Mouse (Mus musculus) lung, postnatal 36 days (tissue): Measurements from ENCODE around the gene Hoxa10.

Source experiments
- DNase-seq: peaks from one replicate; pipeline ENCODE4 v3.0.0; 2022; ENCODE audit warnings: mixed read lengths

Hoxa10 gene

DNA sequence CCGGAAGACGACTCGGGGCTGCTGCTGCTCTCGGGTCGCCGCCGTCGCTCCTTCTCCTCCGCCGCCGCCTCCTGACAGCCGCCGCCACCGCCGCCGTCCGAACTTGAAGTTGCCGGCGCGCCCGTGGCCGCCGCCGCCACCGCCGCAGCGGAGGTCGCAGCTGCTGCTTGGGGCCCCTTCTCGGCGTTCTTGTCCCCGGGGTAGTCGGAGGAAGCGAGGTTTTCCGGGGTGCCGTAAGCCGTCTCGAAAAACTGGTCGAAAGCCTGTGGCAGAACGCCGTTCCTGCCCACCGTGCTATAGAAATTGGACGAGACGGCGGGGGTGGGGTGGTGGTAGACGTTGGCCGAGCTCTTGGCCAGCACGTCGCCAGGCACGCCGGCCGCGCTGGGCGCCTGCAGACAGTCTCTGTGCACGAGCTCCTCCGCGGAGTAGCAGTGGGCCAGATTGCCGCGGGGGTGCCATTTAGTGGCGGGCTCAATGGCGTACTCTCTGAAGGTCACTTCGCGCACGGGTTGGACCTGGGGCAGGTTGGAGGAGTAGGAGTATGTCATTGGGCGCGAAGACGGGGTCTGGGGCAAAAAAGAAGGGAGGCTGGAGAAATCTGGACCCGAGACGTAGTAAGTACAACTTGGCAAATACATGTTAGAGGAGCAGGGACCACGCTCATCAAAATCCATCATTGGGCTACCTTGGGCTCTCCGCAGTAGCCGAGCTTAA is 4.5 kb upstream of the Hoxa10 start:
- no peak for DNase-seq

DNA sequence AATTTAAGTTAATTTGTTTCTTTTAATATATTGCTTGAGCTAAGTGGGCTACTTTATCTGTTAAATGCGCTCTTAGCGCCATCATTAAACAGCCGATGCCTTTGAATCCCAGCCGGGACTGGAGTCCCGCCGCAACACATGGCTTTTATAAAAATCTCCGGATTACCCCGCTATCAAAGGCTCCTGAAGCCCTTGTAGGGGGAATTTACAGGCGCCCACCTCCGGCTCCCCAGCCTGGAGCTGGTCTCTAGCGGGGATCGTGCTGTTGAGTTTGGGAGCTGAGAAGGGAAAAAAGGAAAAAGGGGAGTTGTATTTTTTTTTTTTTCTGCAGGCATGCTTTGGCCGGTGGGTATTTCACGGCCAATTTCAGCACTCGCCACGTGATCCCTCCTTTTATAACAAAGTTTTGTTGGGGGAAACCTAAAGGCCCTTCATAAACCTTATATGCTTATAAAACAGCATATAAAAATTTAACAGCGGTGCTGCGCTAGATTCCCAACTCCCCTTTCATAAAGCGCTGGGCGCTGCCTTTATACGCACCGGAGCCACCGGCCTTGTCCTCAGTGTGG is 3.9 kb upstream of the Hoxa10 start:
- no peak for DNase-seq

DNA sequence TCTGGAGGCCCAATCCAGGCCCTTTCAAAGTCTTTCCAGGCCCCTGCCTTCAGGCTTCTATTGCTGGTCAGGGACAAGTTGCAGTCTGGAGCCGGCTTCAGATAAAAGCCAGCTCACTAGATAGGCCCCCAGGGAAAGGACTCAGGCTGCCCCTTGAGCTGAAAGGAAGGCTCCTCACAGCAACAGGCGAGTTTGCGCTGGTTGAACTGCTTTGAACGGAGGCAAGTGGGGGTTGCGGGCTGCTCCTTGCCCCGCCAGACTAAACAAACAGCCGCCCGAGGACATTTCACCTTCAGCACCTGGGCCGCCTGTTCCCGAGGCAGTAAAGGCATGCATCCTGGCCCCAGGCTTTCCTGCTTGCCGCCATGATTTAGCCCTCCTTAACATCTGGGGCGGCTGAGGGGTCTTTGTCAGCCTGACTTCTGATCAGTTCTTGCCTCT is 3.0 kb upstream of the Hoxa10 start:
- DNase-seq, result no peak

DNA sequence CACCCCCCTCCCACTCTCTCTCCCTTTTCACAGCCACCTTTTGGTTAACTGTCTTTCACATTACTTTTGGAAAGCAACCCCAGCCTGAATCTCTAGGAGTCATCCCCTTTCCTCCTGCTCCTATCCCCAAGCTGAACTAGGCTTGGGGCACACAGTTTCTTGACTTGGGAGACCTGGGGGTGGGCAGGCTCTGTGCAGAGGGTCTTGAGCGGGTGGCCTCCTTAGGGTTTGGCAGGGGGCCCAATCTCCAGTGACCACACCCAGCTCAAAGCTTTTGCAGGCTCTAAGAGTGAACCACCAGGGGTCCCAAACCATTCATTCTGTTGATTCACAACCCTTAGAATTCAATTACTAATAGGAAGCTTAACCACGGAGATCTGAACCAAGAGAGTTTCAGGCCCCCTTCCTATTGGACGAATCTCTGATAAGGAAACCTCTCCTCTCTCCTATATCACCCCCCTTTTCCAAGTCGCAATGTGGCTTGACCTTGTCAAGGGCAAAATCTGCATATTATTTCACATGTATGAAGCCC is 2.2 kb upstream of the Hoxa10 start:
- no peak for DNase-seq

DNA sequence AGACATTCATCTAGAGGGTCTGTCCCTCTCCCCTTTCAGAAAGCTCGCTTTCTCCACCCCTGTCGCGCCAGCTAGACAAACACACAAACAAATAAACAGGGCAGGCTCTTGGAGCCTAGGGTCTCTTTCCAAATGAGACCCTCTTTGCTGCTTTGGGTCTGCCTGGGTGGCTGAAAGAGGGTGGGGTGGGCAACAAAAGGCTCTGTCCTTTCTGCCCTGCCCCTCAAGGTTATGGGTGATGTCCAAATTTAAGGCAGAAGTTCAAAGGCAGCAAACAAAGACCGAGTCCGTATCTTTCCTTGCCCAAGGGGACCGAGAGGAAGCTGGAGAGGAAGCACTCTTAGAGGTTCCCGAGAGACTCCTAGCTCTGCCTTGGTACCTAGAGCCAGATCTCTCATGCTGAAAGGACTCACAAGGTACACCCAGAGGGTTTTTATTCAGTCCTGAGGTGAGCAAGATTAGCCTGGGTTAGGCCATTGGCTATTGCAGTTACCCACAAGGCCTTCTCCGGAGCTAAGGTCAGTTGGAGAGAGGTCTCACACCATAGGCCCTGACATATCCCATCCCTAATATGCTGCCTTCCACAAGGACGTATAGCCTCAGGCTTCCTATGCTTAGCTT is 457 bp upstream of the Hoxa10 start:
- no peak for DNase-seq

DNA sequence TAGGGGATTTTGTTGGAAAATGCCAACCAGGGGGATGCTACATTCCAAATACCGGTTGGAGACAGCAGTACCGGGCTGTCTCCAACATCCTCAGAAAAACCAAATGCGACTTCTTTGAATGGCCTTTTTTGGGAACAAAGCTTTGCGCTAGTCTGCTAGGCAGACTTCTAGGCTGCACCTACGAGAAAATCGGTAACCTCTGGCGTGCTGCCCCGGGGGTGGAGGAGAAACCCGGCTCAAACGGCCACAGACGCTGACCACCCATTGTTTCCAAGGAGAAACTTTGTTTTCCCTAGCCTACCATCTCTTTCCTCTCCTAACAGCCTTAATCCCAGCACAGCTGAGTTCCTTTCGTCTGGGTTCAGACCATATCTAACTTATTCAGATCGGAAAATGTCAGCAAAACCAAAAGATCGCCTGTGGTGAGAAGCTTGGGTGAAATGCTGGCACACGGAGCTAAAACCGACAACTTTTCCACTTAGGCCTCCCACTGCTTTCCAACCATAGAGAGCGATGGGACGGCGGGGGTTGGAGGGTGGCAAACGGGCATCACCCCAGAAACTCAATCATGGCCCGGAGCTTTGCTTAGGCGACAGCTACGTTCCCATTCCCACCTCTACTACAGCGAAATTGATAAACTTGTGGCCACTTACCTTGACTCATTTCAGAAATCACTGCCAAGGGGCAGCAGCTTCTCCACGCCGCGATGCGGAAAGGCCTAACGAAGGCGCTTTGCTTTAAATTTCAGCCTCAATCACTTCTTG is 847 bp downstream of the Hoxa10 start:
- DNase-seq, result no peak

DNA sequence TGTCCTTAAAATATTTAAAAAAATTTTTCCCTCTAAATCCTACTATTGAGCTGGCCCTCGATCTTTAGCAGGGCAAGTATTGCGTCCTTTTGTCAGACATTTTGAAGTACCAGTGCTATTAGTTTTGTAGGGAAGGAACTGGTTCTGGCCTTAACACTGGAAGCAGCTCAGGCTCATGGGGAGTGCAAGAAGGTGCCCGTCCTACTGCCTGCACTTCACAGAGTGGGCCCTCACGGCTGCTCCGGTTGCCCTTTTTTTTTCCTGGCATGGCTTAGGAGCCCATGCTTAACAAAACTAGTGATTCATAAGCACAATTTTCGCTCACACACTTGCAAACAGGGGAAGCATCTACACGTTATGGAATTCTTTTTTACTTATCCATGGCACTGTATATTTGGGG is 1.7 kb downstream of the Hoxa10 start:
- no peak for DNase-seq

DNA sequence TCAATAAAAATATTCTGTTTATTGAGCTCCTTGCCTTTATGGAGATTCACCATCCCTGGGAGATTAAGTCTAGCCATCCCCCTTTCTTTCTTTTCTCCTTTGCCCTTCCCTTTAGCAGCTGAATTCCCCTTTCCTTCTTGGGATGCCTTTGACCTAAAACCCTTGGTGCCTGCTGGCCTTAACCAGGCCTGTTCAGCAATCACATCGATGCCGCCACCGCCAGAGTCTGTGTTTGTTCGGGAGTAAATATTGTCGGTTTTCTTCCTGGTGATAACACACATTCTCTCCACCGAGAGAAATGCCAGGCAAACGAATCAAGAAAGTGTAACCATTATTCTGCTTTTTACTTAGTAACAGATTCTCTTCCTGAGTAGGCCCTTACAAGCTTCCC is 2.5 kb downstream of the Hoxa10 start:
- no peak for DNase-seq

DNA sequence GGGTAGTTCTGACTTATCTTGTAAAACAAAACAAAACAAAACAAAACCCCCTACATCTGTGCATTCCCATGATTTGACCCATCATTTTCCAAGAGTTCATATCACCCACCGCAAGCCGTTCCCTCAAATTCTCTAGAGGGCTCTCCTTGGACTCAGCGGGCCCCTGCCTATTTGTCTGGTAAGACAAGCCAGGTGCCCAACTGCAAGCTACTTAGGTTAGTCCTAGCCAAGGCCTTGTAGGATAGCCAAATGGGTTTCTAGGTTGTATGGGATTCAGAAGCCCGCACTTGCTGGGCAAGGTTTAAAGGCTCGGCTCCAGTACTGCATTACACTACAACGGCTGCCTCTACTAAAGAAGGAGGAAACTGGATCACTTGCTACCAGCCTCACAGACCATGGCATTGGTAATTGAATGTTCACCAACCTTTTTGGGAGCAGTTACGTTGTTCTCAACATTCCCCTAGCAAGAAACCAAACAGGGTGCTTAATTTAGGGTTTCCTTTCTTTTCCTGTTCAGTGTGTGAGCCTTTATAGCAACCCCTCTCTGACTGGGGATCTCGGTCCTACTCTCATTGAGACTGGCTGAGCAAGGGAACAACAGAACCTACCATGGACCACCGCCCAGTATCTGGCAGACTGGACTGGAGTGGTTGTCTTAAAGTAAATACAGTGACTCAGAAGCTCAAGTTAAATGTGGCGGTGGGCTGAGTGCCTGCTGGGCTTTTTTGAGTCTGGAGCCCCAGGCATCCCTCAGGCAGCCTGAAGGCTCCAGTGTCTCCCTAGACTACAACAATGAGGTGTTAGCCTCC is 3.1 kb downstream of the Hoxa10 start:
- no peak for DNase-seq

DNA sequence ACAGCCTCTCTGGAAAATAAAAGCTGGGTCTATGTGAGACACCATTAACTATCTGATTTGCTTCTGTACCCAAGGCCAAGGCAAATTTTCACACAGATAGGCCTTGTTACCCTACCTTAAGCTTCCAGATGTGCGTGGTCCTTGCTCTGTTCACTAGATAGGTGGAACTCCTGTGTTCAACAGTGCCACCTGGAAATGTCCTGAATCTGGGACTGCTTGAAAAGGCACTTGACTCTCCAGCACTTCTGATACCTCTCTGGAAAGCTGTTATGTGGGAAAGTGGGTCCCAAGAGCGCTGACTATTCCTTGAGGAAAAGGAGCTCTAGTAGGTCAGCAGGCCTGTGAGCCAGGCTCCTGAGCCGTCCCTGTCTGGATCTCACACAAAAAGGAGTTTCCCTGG is 3.8 kb downstream of the Hoxa10 start:
- DNase-seq, result no peak

DNA sequence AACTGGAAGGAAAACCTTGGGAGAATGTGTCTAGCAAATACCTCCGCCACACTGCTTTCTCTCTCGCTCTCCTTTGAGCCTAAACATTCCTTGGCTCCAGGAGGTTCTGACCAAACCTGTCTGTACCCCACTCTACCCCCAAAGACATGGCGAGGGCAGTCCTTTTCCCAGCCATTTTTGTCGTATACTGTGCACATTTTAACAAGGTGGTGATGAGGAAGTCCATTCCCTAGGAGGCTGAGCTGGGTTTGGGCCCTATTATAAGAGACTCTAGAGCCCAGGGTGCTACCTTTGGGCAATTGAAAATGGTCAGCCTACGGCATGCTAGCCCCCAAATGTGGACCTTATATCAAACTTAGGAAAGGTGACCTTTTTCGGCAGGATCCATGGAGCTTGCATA is 4.8 kb downstream of the Hoxa10 start:
- no peak for DNase-seq

DNA sequence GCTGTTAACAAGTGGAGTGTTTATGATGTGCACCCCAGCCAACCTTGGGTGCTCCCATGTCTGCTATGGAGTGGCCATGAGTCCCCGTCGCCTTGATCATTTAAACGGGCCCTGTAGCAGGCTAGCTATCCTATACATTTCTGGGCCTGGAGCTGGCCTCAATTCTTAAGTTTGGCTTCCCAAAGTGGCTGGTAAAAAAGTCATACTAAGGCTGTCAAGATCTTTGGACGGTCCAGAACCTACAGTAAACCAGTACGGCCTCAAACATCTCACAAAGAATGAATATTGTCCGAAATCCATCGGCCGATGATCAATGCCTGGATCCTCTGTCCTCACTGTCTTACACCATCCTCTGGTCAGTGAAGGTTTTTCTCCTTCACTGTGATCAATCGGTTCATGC is 5.4 kb downstream of the Hoxa10 start:
- no peak for DNase-seq

DNA sequence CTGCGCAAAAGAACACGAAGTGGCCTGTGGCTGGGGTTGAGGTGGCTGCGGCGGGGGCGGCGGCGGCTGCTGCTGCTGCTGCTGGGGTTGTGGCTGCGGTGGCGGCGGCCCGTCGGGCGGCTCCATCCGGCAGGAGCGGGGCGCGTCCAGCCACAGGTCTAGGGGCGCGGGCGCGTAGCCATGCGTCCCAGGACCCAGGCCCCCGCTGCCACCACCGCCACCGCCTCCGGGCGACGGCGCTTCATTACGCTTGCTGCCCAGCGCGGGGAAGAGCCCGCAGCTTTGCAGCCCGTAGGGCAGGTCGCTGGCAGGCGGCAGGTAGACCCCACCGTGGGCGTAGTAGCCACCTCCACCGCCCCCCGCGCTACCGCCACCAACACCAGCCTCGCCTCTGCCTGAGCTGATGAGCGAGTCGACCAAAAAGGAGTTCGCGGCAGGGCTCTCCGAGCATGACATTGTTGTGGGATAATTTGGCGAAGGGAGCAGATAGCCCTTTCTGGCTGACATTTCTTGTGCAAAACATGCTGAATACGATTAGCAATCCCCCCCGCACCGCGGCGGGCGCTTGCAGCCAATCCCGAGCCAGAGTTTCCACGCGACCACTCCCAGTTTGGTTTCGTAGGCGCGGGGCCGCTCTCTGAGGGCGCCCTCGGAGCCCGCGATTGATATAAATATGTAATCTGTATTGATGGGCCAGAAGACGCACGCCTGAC is 6.1 kb downstream of the Hoxa10 start:
- no peak for DNase-seq

DNA sequence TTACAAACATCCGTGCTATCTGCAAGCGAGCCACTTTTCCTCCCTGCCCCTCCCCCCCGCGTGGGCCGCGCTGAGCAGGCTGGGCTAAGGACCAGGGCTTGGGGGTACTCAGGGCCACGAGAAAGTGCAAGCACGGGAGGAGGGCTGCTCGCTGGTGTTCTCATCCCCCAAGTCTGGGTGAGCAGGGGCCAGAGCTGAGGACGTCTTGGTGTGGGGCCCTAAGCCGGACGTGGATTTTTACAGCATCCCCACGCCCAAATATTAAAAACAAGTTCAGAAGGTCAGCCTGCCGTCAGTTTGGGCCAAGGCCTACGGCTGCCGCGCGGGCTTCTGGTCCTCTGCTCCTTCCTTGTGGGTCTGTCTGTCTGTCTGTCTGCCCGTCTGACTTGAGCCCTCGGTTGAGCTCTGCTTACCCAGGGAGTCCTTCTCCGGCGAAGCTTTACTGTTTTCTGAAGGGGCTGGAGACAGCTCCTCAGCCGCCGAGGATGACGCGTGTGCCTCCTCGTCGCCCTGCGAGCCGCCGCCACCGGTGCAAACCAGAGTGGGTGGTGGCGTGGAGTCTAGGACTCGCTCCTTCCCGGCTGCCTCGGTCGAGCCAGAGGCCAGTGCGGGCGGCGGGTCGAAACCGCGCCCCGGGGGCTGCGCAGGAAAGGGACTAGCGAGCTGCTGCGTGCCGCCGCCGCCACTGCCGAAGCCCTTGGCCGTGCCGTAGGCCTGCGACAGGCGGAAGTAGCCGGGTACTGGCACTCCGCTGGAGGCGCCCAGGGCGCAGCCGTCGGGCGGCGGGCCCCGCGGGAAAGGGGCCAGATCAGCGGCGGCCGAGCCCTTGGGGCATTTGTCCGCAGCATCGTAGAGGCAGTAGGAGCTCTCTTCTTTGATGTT is 6.9 kb downstream of the Hoxa10 start:
- no peak for DNase-seq

DNA sequence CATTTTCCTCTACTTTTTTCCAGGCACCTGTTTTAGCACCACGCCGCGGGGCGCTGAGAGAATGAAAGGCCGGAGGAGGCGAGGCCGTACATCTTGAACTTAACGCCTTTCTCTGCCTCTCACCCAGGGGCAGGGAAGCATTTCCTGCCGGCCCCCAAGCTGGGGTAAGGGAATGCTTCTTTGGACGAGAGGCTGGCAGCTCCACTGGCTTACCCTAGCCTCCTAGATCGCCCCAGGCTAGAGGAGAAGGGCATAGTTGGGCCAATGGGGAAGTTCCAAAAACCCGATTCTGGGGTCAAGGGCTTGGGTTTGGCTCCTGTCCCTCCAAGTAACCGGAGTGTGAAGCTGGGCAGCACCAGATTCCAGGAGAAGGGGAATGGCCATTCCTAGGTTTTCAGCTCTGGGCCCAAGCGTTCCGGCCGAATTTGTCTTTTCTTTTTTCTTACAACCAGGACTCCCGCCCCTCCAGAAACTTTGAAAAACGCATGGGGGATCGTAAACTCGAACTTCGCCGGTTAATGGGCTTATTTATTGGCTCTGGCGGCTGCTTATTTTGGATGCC is 7.6 kb downstream of the Hoxa10 start:
- DNase-seq, result no peak

DNA sequence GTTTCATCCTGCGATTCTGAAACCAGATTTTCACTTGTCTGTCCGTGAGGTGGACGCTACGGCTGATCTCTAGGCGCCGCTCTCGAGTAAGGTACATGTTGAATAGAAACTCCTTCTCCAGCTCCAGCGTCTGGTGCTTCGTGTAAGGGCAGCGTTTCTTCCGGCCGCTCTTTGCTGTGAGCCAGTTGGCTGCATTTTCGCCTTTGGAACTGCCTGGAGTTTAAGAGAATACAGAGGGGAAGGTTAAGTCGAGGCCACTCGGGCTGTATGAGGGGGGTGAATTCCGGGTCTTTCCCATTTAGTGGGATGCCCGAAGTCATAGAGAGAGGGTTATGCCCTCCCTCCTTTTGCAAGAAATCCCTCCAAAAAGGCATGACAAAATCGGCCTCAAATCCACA is 8.1 kb downstream of the Hoxa10 start:
- no peak for DNase-seq

DNA sequence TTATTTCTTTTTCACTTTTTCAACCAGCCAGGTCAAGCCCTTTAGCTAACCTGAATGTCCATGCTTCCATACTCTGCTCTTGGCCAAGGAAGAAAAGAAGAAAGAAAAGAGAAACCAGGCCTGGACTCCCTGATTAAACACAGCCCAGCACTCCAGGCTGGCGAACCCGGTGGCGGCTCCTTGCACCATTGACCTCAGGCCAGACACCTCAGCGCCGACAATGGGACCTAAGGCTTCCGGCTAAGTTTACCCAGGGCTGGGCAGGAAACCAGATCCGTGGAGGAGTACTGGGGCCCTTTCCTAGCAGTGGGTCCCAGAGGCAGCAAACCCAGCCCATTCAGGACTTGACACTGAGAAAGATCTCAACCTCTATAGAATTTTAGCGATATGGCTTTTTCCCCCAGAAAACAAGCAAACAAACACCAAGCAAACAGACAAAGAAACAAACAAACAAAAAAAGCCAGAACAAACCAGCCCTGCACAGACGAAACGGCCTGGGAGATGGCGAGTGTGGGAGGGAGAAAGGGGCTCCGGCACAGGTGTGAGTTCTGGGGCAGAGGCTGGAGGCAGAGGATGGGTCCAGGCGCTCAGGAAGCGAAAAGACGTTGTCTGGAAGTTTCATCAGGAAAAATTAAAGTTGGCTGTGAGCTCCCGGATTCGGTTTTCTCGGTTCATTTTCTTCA is 8.6 kb downstream of the Hoxa10 start:
- no peak for DNase-seq

DNA sequence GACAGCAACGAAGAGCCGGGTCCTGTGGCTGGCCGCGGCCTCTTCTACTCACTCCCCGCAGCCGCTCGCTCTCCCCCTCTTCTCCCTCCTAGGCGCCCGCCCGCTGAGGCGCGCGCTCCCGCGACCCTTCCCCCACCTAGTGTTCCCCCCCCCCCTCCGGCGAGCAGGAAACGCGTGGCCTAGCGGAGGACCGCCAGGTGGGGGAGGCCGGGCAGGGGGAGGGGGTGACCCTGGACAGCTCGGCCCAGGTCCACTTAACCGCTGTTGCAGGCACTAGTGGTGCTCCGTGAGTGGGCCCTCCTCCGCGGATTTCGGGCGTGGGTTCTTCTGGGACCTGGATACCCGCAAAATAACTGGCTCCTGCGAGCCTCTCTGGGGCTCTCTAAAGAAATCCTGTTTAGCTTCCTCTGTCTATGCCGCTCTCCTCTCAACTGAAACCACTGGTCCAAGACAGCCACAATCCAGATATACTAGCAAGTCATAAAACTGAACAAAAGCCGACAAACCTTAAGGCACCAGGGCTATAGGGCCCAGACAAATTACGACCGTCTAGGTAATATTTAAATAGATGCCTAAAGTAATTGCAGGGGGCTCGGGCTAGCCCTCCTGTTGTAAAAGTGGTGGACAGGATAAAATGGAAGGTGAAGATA is 10.0 kb downstream of the Hoxa10 start, which contains the start of gene Hoxa9:
Gene Hoxa9 (minus strand): TSS at position 574 of the 650 bp plus-strand sequence.
- DNase-seq, result no peak
